Mouse (Mus musculus): ENCODE measurements at regions not wholly inside any gene's neighbourhood (a gene's known extent, or its start where the extent isn't known, plus 50 kb on each side); places are given as distances from the start of the nearest gene placed in this dataset.

DNA sequence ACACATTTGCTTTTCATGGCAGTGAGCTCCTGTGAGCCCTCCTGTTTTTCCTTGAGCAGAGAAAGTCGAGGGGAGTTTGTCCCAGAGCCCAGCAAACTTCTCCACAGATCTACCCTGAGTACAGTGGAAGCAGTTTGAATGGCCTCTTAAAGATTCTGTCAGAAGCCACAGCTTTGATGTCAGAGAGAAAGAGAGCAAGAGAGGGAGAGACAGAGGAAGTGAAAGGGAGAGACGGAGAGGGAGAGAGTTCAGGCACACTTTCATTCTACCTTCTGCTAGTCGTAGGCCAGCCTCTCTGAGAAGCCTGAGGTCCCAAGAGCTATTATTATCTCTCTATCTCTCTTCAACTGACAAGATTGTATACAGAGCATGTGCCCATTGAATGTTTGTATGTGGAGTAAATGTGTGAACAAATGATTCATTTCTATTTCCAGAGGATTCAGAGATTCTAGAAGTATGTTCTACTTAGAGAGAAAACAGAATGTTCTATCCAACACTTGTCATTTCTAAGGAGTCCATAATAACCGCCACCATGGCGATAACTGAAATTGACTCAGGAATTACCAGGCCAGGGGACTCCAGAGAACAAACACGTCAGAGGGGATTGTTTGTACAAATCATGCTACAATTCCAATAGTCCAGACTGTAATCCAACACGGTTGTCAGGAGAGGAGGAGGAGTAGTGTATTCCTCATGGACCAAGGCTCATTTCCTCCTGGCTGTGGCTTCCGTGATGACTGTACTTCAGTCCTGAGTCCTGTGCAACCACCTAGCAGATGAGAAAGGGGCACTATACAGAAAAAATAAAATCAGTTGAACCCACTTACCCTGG lies 183.6 kb upstream of the Sesn3 start:
- TF ChIP-seq CTCF (IDR thresholded peaks at IDR 0.05; ENCODE audit: low read depth): no peak
- no peak for TF ChIP-seq EP300 (IDR thresholded peaks at IDR 0.05; ENCODE audit: low read depth)
